Mouse (Mus musculus) hindbrain, postnatal 0 days (tissue): Measurements from ENCODE around the gene Hecw2. TPM values are rescaled to one million over a fixed set of nuclear protein-coding genes. Genes with fewer than 3 reads are reported as not detected.

Experiments used
- ATAC-seq: fragments of 200-750 bp; cut with Nextera tagmentation; 2 replicates; pipeline ENCODE4 v1.8.0; 2017; ENCODE audit warnings: mild to moderate bottlenecking, moderate TSS enrichment, moderate library complexity
- DNase-seq: peaks from one replicate; pipeline ENCODE4 v3.0.0-alpha.2; 2015; ENCODE audit warnings: low spot score
- H3K27ac ChIP-seq: fragments of 300-500 bp; sonication (generic); 2 replicates; pipeline ENCODE4 v1.5.1; 2014; ENCODE audit warnings: mild to moderate bottlenecking
- H3K27me3 ChIP-seq: fragments of 300-500 bp; sonication (generic); 2 replicates; pipeline ENCODE4 v1.6.1; 2014; ENCODE audit warnings: low read length, mixed read lengths; ENCODE audit not compliant: insufficient read depth
- H3K36me3 ChIP-seq: fragments of 300-500 bp; sonication (generic); 2 replicates; pipeline ENCODE4 v1.6.1; 2014; ENCODE audit warnings: low read length, mixed read lengths; ENCODE audit not compliant: insufficient read depth
- H3K4me1 ChIP-seq: fragments of 300-500 bp; sonication (generic); 2 replicates; pipeline ENCODE4 v1.6.1; 2014; ENCODE audit warnings: antibody characterized with exemption, low read length, mixed read lengths; ENCODE audit not compliant: insufficient read depth
- H3K4me2 ChIP-seq: fragments of 300-500 bp; sonication (generic); 2 replicates; pipeline ENCODE4 v1.6.1; 2014; ENCODE audit warnings: low read depth, mild to moderate bottlenecking, low read length, moderate library complexity, mixed read lengths
- H3K4me3 ChIP-seq: fragments of 300-500 bp; sonication (generic); 2 replicates; pipeline ENCODE4 v1.5.1; 2014; ENCODE audit warnings: low read length
- H3K9ac ChIP-seq: fragments of 300-500 bp; sonication (generic); replicated peaks from 2 replicates; pipeline ENCODE4 v1.6.1; 2014; ENCODE audit warnings: mild to moderate bottlenecking, low read length, moderate library complexity, mixed read lengths
- H3K9me3 ChIP-seq: fragments of 300-500 bp; sonication (generic); 2 replicates; pipeline ENCODE4 v1.6.1; 2016; ENCODE audit warnings: low read length, mixed read lengths
- CTCF ChIP-seq: IDR thresholded peaks from 2 replicates; pipeline ENCODE4 v1.5.1; 2016; ENCODE audit warnings: antibody characterized with exemption, control low read depth, low read depth
- WGBS: fragments of 180-500 bp; shearing (Covaris S2); extraction: QIAGEN DNeasy Blood & Tissue Kit; methylation state at CpG from one replicate; pipeline ENCODE4 v1.1.7; 2014; 5-methylcytosine and 5-hydroxymethylcytosine counted together
- polyA plus RNA-seq: library from polyadenylated mRNA; unstranded; fragments of >200 nt; fragmentation: Nextera tagmentation; extraction: Ambion mirVana; gene quantifications from 2 replicates; pipeline ENCODE4 v1.2.1, GENCODE M21; 2015
- total RNA-seq: library from RNA; depleted of rRNA; stranded (reverse); fragments of >200 nt; gene quantifications from 2 replicates; pipeline ENCODE4 v1.2.3, GENCODE M21; 2014

Gene Hecw2
- total and polyA plus RNA-seq, 2 experiments from 2014 or later: 6.3 to 21.1 TPM

- no peak overlapping the region for H3K4me3 ChIP-seq
- H3K9me3 ChIP-seq: no peaks in the 10 kb centered on the region
- ATAC-seq: no peak
- no peaks in the 10 kb centered on the region for H3K27me3 ChIP-seq
- H3K9ac ChIP-seq: no peak overlapping the region
- H3K36me3 ChIP-seq: no peaks in the 10 kb centered on the region
- 90% methylated on average over 8 of the region's 8 CpGs for WGBS
- H3K4me2 ChIP-seq: no peak overlapping the region
- DNase-seq: no peak
- H3K27ac ChIP-seq: no peak overlapping the region
- H3K4me1 ChIP-seq: no peaks in the 10 kb centered on the region
- no peak for TF ChIP-seq CTCF
Observed at GRCm38 (mm10) chr1:53976100-53976499, 218.9 kb downstream of the Hecw2 start.

- no peak overlapping the region for H3K9ac ChIP-seq
- H3K27me3 ChIP-seq: no peaks in the 10 kb centered on the region
- H3K4me2 ChIP-seq: no peak overlapping the region
- no peak for DNase-seq
- no peak for TF ChIP-seq CTCF
- H3K27ac ChIP-seq: no peak overlapping the region
- H3K36me3 ChIP-seq: no peaks in the 10 kb centered on the region
- H3K4me3 ChIP-seq: no peak overlapping the region
- H3K9me3 ChIP-seq: no peaks in the 10 kb centered on the region
- 53% methylated on average over 5 of the region's 5 CpGs for WGBS
- no peak for ATAC-seq
- H3K4me1 ChIP-seq: no peaks in the 10 kb centered on the region
Observed at GRCm38 (mm10) chr1:53974941-53975340, 220.0 kb downstream of the Hecw2 start.

DNA sequence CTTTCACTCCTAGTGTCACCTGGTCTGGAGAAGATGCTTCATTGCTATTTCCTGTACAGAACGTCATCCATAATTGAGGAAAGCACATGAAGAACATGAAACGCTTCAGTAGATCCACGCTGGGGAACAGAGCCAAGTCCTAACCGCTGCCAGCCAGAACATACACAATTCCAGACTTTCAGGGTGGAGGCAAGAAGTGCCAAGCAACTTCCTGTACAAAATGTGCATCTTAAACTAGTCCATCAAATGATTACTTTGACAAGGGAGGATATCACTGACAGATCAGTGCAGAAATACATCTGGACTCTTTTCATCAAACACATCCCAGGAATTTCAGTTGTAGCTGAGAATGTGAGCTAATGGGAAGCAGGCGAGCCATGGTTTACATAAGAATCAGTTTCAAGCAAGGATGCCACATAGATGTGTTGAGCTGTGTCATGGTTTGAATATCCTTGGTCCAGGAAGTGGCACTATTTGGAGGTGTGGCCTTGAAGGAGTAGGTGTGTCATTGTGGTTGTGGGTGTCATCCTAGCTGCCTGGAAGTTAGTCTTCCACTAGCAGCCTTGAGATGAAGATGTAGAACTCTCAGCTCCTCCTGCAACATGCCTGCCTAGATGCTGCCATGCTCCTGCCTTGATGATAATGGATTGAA, 224.5 kb downstream of the Hecw2 start:
- Histone ChIP-seq H3K4me2 (no peak overlapping the region), H3K9ac (no peak overlapping the region), H3K27me3 (no peaks in the 10 kb centered on the region), H3K4me1 (no peaks in the 10 kb centered on the region), H3K27ac (no peak overlapping the region), H3K36me3 (no peaks in the 10 kb centered on the region), H3K4me3 (no peak overlapping the region), H3K9me3 (no peaks in the 10 kb centered on the region)
- WGBS: 86% methylated on average over 5 of the region's 5 CpGs
- DNase-seq (no peak), ATAC-seq (no peak)
- TF ChIP-seq CTCF: no peak

GRCm38 (mm10) chr1:53952395-53952794, 242.6 kb downstream of the Hecw2 start:
- no peak for TF ChIP-seq CTCF
- Histone ChIP-seq H3K36me3 (no peaks in the 10 kb centered on the region), H3K9ac (no peak overlapping the region), H3K27ac (no peak overlapping the region), H3K4me1 (no peaks in the 10 kb centered on the region), H3K4me3 (no peak overlapping the region), H3K9me3 (no peaks in the 10 kb centered on the region), H3K4me2 (no peak overlapping the region), H3K27me3 (no peaks in the 10 kb centered on the region)
- DNase-seq (no peak), ATAC-seq (no peak)
- 89% methylated on average over 5 of the region's 5 CpGs for WGBS

- Histone ChIP-seq H3K9ac (no peak overlapping the region), H3K4me2 (no peak overlapping the region), H3K27ac (no peak overlapping the region), H3K4me1 (no peaks in the 10 kb centered on the region), H3K27me3 (no peaks in the 10 kb centered on the region), H3K9me3 (no peaks in the 10 kb centered on the region), H3K36me3 (no peaks in the 10 kb centered on the region), H3K4me3 (no peak overlapping the region)
- no peak for TF ChIP-seq CTCF
- no peak for DNase-seq
- no peak for ATAC-seq
- WGBS: 86% methylated on average over 2 of the region's 2 CpGs
Observed at GRCm38 (mm10) chr1:53945815-53946214, 249.2 kb downstream of the Hecw2 start.

DNA sequence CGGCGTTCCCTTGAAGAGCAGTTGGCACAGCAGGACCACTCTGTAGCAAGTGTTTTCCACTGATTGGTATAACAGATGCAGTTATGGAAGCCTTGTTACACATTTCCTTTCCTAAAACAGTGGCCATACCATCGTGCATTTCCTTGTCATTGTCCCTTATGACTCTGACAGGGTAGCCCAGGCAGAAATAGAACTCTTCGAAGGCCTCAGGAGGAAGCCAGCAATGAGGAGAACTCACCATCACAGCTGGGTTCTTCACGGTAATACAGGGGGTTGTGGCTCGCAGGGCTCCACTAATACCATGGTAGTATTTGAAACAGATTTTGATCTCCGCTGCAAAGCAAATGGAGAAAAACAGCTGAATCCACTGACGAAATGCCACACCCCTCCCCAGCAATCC, 252.5 kb downstream of the Hecw2 start:
- WGBS: 80% methylated on average over 8 of the region's 8 CpGs
- Histone ChIP-seq H3K27ac (no peak overlapping the region), H3K4me3 (no peak overlapping the region), H3K9ac (no peak overlapping the region), H3K9me3 (no peaks in the 10 kb centered on the region), H3K27me3 (no peaks in the 10 kb centered on the region), H3K36me3 (no peaks in the 10 kb centered on the region), H3K4me2 (no peak overlapping the region), H3K4me1 (no peaks in the 10 kb centered on the region)
- DNase-seq: no peak
- no peak for ATAC-seq
- TF ChIP-seq CTCF: no peak

DNA sequence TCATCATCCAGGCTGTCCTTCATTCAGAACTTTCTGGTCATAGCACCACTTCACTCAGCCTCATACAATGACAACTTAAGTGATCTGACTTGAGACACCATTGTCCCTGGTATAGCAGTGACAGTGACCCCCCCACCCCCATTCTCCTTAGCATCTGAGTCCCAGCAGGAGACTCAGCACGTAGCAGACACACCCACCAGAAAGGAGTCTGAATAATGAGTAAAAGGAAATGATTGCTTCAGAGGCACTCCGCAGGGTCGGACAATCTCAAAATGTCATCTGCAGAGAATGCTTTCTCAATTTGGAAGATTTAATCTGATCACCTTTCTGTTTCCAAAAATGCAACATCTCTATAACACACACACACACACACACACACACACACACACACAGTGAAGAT, 253.4 kb downstream of the Hecw2 start:
- Histone ChIP-seq H3K36me3 (no peaks in the 10 kb centered on the region), H3K4me2 (no peak overlapping the region), H3K27ac (no peak overlapping the region), H3K27me3 (no peaks in the 10 kb centered on the region), H3K9ac (no peak overlapping the region), H3K4me1 (no peaks in the 10 kb centered on the region), H3K9me3 (no peaks in the 10 kb centered on the region), H3K4me3 (no peak overlapping the region)
- TF ChIP-seq CTCF: no peak
- DNase-seq (no peak), ATAC-seq (no peak)
- WGBS: 56% methylated on average over 3 of the region's 3 CpGs
